Mouse (Mus musculus) thymus, postnatal 10 days (tissue): ENCODE data around the gene Brd3os.

ENCODE experiments used
- DNase-seq, 2 experiments: peaks; one replicate each; pipeline ENCODE4 v3.0.0; 2021; ENCODE audit warnings: low spot score in 2 of 2

Brd3os gene

DNA sequence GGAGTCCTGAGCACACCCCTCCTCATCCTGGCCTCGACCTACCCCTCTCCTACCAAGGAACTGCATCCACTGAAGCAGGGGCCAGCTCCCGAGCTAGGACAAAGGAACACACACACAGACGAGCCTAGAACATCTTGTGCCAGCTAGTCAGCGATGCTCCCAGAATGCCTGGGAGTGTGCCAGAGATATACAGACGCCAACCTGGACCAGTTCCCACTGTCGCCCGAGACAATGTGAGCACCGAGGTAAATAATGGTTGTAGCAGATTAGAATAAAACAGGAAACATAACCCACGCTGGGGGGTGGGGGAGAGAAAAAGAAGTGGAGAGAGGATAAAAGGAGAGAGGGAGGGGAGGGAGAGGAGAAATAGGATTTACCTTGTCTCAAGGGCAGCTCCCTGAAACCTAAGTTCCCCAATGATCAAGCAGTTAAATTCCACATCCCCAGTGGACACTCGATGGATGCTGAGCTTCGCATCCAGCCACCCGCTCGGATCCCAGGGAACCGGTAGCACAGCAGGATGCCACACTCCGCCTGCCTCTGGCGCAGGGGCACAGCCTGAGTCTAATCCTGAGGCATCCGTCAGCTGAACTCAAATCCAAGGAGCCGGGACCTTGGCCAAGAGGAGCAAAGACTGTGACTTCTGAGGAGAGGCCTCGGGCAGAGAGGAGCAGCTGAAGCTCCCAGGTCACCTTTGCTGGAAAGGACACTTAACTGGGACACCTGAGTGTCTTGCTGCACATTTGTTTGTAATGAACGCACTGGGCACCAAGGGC is 20.6 kb upstream of the Brd3os start:
- DNase-seq: no peak

- DNase-seq: no peak
These were observed 18.5 kb upstream of the Brd3os start for GRCm38 (mm10) chr2:27423596-27423995.

- DNase-seq: no peak
These were observed 16.9 kb upstream of the Brd3os start for GRCm38 (mm10) chr2:27425161-27425611.

GRCm38 (mm10) chr2:27425751-27426405 is 16.2 kb upstream of the Brd3os start:
- peak; percentile 49 to 57 for DNase-seq

DNA sequence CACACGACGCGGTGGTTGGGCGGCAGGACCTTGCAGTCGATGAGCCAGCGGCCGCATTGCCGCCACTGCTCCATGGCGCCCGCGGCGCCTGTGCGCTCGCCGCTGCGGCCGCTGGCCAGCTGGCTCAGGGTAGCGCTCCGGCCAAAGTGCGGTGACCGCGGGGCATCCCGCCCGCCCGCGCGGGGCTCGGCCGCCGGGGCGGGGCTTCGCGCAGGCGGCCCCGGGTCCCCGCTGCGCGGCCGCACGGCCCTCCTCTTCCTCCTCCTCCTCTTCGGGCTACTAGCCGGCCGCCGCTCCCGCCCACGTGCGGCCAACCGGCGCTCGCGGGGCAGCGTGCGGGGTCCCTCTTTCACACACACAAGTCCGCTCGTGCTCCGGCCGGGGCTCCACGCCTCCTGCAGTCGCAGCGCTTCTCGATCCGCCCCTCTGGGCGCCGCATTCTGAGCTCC is 15.7 kb upstream of the Brd3os start:
- no peak for DNase-seq

GRCm38 (mm10) chr2:27426855-27427457 is 15.2 kb upstream of the Brd3os start, which contains the start of gene Vav2:
Gene Vav2, minus strand, starts transcription at chr2:27427033.
- DNase-seq: peak; percentile 96

DNA sequence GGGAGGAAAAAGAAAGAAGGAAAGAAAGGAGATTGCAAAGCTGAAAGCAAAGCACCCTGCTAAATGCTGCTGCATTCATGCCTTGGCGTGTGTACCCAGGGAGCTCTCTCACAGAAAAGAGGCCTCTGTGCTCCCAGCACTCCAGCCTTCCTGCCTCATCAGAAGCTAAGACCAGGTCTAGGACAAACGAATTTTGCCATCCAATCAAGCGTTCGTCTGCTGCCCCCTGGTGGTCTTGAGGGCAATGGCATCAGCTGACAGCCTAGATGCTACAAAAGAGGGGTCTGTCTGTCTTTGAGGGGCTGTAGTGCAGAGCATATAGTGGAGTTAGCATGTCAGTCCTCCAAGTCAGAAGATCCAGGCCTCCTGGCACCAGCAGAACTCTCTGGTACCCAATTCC is 14.1 kb upstream of the Brd3os start:
- peak; percentile 77 to 90 for DNase-seq

GRCm38 (mm10) chr2:27430621-27431020 is 11.5 kb upstream of the Brd3os start:
- DNase-seq: no peak

DNA sequence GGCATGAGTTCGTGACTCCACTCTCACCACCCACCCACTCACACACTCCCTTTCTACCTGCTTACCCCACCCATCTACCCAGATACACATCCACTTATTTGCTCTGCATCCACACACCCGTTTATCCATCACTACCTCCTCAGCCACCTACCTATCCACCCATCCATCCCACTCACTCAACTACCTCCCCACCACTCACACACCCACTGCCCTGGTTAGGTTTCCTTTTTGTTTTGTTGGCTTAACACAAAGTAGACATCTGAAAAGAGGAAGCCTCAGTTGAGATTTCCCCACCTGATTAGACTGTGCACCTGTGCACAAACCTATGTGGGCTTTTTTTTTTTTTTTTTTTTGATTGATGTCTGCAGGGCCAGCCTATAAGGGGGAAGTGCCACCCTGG is 9.5 kb upstream of the Brd3os start:
- DNase-seq: peak; percentile 50 to 60

GRCm38 (mm10) chr2:27437876-27438275 is 4.2 kb upstream of the Brd3os start:
- no peak for DNase-seq

- peak; percentile 45 to 55 for DNase-seq
These were observed 3.8 kb upstream of the Brd3os start for GRCm38 (mm10) chr2:27438281-27438680.

DNA sequence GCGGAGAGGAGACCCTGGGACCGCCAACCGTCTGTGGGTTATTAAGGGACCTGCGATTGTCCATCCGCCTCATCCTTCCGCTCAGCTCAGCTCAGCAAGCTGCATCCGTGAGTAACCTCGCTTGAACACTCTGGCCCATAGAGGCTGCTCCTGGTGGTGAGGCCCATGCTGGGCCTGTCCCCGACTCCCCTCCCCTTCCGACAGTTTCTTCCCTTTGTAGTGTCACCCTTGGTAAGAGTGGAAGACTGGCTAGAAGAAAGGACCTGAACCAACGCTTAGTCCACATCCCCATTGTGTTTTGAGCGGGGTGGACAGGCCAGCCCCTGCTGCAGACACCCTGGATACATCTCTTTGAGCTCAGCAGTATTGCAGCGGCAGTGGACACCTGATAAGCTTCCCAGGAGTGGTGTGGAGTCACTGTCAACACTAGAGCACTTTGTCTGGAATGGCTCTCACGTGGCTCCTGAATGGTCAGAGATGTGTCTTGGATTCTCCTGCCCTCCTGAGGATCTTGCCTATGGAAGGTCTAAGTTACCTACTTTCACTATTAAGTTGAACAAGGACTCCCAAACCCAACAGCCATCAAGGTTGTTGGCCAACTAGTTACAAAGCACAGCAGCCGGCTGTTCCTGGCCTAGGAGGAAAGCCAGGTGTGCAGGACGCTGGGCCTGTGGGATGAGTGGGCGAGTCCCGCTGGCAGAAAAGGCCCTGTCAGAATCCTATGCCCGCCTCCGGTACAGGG is 755 bp downstream of the Brd3os start:
- no peak for DNase-seq

- DNase-seq: no peak
These were observed 1.3 kb downstream of the Brd3os start for GRCm38 (mm10) chr2:27443450-27443708.

DNA sequence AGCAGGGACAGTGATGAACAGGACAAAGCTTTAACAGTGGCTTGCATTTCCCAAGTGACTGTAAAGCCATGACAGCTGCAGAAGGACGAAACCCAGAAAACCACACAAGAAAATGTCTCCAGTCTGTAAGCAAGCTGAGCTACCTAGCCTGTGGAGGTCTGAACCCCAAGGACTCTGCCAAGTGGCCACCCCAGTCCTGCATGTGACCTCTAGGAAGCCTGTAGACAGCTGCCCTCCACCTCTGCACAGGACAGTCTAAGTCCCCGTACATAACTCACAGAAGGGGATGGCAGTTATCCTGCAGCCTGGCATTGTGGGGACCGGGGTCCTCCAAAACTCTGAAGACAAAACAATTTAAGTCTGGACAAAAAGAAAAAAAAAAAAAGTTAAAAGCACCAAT is 3.8 kb downstream of the Brd3os start:
- no peak for DNase-seq

- DNase-seq: no peak
These were observed 4.7 kb downstream of the Brd3os start for GRCm38 (mm10) chr2:27446812-27447211.

DNA sequence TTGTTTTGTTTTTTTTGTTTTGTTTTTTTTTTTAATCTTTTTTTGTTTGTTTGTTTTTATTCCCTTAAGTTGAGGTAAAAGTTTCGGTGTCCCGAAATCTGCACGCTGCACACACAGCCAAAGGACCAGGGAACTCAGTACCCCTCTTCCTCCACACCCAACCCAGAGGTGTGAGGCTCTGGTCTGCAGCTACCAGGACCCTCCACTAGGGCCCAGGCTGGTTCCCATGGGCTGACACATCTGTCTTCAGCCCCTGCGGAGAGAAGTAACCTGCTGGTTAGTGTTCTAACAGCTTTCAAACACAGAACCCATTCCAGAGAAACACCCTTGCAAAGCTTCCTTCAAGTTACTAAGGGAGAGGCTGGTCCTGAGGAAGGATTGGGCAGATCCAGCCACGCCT is 5.7 kb downstream of the Brd3os start:
- DNase-seq: peak in 1 of 2 experiments; percentile 27

DNA sequence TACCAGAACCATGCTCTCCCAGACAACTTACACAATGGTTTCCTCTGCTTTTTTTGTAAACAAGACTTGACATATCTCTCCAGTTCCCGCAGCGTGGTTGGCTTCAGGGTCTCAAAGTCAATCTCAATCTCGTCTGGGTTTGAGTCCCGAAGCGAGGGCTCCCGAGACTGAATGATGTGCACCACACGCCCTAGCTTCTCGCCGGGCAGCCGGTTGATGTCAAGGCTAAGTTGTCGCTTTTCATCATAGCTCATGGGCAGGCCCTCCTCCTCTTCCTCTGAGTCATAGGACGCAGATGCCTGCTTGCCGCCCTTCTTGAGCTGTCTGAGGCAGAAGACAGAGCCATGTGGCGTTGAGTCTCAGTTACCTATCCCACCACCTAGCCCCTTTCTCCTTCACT is 8.1 kb downstream of the Brd3os start:
- no peak for DNase-seq

GRCm38 (mm10) chr2:27459735-27460134 is 17.6 kb downstream of the Brd3os start:
- no peak for DNase-seq

DNA sequence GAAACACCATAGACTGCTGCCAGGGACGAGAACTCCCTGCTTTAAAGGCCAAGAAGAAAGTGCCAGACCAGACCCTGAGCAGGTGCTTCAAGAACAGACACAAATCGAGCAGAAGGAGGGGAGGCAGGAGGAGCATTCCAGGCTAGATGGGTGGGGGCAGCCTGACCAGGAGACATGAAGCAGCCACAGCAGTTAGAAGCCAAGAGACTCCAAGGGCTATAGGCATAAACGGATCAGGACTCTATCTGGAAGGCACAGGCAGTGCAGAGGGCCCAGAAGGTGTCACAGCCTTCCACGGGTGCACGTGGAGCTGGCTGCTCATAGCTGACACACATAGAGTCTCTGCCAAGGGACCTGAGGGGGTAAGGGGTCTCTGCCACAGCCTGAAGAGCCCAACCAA is 18.0 kb downstream of the Brd3os start:
- no peak for DNase-seq

DNA sequence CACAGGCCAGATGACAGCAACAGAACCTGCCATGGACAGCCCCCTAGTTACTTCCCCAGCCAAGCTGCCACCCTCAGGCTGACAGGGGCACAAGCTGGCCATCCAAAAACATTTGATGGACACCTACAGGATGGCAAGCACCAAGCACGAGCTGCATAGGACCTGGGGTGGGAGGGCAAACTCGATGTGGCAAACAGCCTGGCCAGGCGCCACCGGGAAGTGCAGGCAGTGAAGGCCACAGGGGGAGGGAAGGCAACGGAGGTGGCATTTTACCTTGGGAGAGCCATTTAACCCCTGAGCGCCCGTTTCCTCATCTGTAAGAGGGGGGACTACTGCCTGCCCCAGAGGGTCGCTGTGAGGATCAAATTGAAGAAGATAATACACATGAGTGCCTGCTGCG is 18.5 kb downstream of the Brd3os start:
- no peak for DNase-seq

- no peak for DNase-seq
These were observed 19.9 kb downstream of the Brd3os start for GRCm38 (mm10) chr2:27461881-27462660.

- no peak for DNase-seq
These were observed 20.8 kb downstream of the Brd3os start for GRCm38 (mm10) chr2:27462901-27463300.
